Mouse (Mus musculus) erythroblast, embryonic 14.5 days (primary cell): ENCODE measurements around the gene Robo1.

Source experiments
- GATA1 ChIP-seq: IDR thresholded peaks from 2 replicates; pipeline ENCODE4 v1.6.1; 2012; ENCODE audit warnings: low read length, inconsistent platforms, mixed read lengths
- TAL1 ChIP-seq: IDR thresholded peaks from 3 replicates; pipeline ENCODE4 v1.6.1; 2012; ENCODE audit warnings: low read length, inconsistent platforms, mixed read lengths

DNA sequence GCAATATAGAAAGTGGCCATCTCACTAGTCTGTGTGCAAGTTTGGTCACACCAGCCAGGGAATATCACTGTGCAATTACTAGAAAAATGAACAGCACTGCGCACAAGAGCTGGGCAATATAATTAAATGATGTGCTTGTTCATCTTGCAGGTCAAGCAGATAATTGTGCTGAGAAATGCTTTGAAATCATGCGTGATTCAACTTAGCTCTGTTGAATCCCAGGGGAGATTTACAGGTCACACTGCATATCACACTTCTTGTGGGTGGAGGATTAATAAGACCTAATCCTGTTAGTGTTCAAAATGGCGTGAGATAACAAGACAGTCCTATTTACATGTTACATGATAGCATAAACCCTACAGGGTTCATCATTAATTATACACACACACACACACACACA, 157.6 kb downstream of the Robo1 start:
- TF ChIP-seq TAL1 (no peak), GATA1 (no peak)
